Mouse (Mus musculus) mesoderm, embryonic 11.5 days (tissue): ENCODE measurements at regions not wholly inside any gene's neighbourhood (a gene's known extent, or its start where the extent isn't known, plus 50 kb on each side); places are given as distances from the start of the nearest gene placed in this dataset.
A peak's percentile ranks its signal among the peaks of the same experiment; 100 is the strongest.

ENCODE experiments used
- DNase-seq: peaks from one replicate; pipeline ENCODE4 v3.0.0-alpha.2; 2012; ENCODE audit warnings: low read depth, low spot score

GRCm38 (mm10) chr10:122386748-122387147, 61.6 kb upstream of the Avpr1a start:
- DNase-seq, result no peak

GRCm38 (mm10) chr10:122379661-122380344, 68.5 kb upstream of the Avpr1a start:
- no peak for DNase-seq

GRCm38 (mm10) chr10:122343291-122343690, 105.0 kb upstream of the Avpr1a start:
- DNase-seq, result no peak

- no peak for DNase-seq
Observed at GRCm38 (mm10) chr10:122342356-122342755, 105.9 kb upstream of the Avpr1a start.

GRCm38 (mm10) chr10:122326851-122327250, 121.4 kb upstream of the Avpr1a start:
- no peak for DNase-seq

GRCm38 (mm10) chr10:122318886-122319285, 129.4 kb upstream of the Avpr1a start:
- DNase-seq, result no peak

- DNase-seq, result no peak
Observed at GRCm38 (mm10) chr10:122310646-122311193, 137.6 kb upstream of the Avpr1a start.

GRCm38 (mm10) chr10:122308691-122309090, 139.6 kb upstream of the Avpr1a start:
- no peak for DNase-seq

GRCm38 (mm10) chr10:122302259-122302658, 146.0 kb upstream of the Avpr1a start:
- no peak for DNase-seq

GRCm38 (mm10) chr10:122295921-122296425, 152.3 kb upstream of the Avpr1a start:
- peak; percentile 21 for DNase-seq

GRCm38 (mm10) chr10:122291611-122292010, 156.7 kb upstream of the Avpr1a start:
- no peak for DNase-seq

- peak; percentile 7 for DNase-seq
Observed at GRCm38 (mm10) chr10:122291091-122291490, 157.2 kb upstream of the Avpr1a start.

- no peak for DNase-seq
Observed at GRCm38 (mm10) chr10:122274885-122275284, 173.4 kb upstream of the Avpr1a start.

GRCm38 (mm10) chr10:122274181-122274580, 174.1 kb upstream of the Avpr1a start:
- DNase-seq, result no peak

GRCm38 (mm10) chr10:122264070-122264469, 166.9 kb upstream of the Rxylt1 start:
- no peak for DNase-seq

GRCm38 (mm10) chr10:122259354-122259753, 162.2 kb upstream of the Rxylt1 start:
- peak; percentile 23 for DNase-seq

GRCm38 (mm10) chr10:122258711-122259110, 161.5 kb upstream of the Rxylt1 start:
- DNase-seq, result no peak

- DNase-seq, result no peak
Observed at GRCm38 (mm10) chr10:122231818-122232217, 134.6 kb upstream of the Rxylt1 start.

- DNase-seq, result peak; percentile 66
Observed at GRCm38 (mm10) chr10:122230746-122231145, 133.6 kb upstream of the Rxylt1 start.

- no peak for DNase-seq
Observed at GRCm38 (mm10) chr10:122225679-122226078, 128.5 kb upstream of the Rxylt1 start.

GRCm38 (mm10) chr10:122223076-122223475, 125.9 kb upstream of the Rxylt1 start:
- no peak for DNase-seq

GRCm38 (mm10) chr10:122217594-122217993, 120.4 kb upstream of the Rxylt1 start:
- DNase-seq, result no peak

- no peak for DNase-seq
Observed at GRCm38 (mm10) chr10:122199791-122200190, 102.6 kb upstream of the Rxylt1 start.
